Mouse (Mus musculus) midbrain, embryonic 11.5 days (tissue): ENCODE data around the gene Cfap65. TPM values are rescaled to one million over a fixed set of nuclear protein-coding genes. Genes with fewer than 3 reads are reported as not detected.

Experiments used
- ATAC-seq: fragments of 200-750 bp; cut with Nextera tagmentation; 2 replicates; pipeline ENCODE4 v1.8.0; 2017; ENCODE audit warnings: moderate TSS enrichment, moderate library complexity; ENCODE audit not compliant: low FRiP score
- DNase-seq: peaks from one replicate; pipeline ENCODE4 v3.0.0; 2015; ENCODE audit warnings: low spot score; ENCODE audit errors: missing footprints
- H3K27ac ChIP-seq: fragments of 300-500 bp; sonication (generic); 2 replicates; pipeline ENCODE4 v1.5.1; 2014; ENCODE audit warnings: low read depth, low read length
- H3K27me3 ChIP-seq: fragments of 300-500 bp; sonication (generic); 2 replicates; pipeline ENCODE4 v1.6.1; 2014; ENCODE audit warnings: mild to moderate bottlenecking, low read length, moderate library complexity, mixed read lengths; ENCODE audit not compliant: control insufficient read depth, insufficient read depth
- H3K36me3 ChIP-seq: fragments of 300-500 bp; sonication (generic); 2 replicates; pipeline ENCODE4 v1.6.1; 2014; ENCODE audit warnings: mild to moderate bottlenecking, low read length, moderate library complexity, mixed read lengths; ENCODE audit not compliant: control insufficient read depth, insufficient read depth
- H3K4me1 ChIP-seq: fragments of 300-500 bp; sonication (generic); 2 replicates; pipeline ENCODE4 v1.6.1; 2014; ENCODE audit warnings: low read length; ENCODE audit not compliant: control insufficient read depth, insufficient read depth
- H3K4me2 ChIP-seq: fragments of 300-500 bp; sonication (generic); 2 replicates; pipeline ENCODE4 v1.6.1; 2014; ENCODE audit warnings: mild to moderate bottlenecking, moderate library complexity
- H3K4me3 ChIP-seq: fragments of 300-500 bp; sonication (generic); 2 replicates; pipeline ENCODE4 v1.5.1; 2014; ENCODE audit warnings: low read depth, low read length
- H3K9ac ChIP-seq: fragments of 300-500 bp; sonication (generic); 2 replicates; pipeline ENCODE4 v1.6.1; 2014; ENCODE audit warnings: low read length
- H3K9me3 ChIP-seq: fragments of 300-500 bp; sonication (generic); 2 replicates; pipeline ENCODE4 v1.6.1; 2016; ENCODE audit warnings: low read length; ENCODE audit not compliant: control insufficient read depth
- WGBS: fragments of 180-500 bp; shearing (Covaris S2); extraction: QIAGEN DNeasy Blood & Tissue Kit; methylation state at CpG from one replicate; pipeline ENCODE4 v1.1.7; 2014; 5-methylcytosine and 5-hydroxymethylcytosine counted together
- polyA plus RNA-seq: library from polyadenylated mRNA; unstranded; fragments of >200 nt; fragmentation: Nextera tagmentation; extraction: Ambion mirVana; gene quantifications from 2 replicates; pipeline ENCODE4 v1.2.1, GENCODE M21; 2014

Gene Cfap65
- polyA plus RNA-seq, 1 experiment from 2014 or later, result 0.04 TPM

DNA sequence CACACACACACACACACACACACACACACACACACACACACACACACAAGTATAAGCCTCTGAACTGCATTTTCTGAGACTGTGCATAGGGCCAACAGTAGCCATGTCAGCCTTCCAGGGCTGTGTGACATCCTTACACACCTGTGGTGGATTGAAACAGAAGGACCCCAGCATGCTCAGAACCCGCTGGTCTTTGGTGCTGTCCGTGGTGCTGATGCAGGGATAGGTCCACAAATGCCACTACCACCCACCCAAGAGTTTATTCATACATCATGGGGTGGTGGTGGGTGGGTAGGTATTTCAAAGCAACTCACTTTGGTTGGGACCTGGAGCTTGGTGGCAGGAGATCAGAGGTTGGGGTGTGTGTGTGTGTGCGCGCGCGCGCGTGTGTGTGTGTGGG, 43.9 kb downstream of the Cfap65 start:
- H3K9me3 ChIP-seq, result no peaks in the 10 kb centered on the region
- no peak overlapping the region for H3K4me3 ChIP-seq
- H3K27ac ChIP-seq, result no peak overlapping the region
- ATAC-seq (no peak), DNase-seq (peak; percentile 90)
- no peaks in the 10 kb centered on the region for H3K36me3 ChIP-seq
- peaks cover 87% of the 10 kb centered on the region for H3K27me3 ChIP-seq
- H3K4me2 ChIP-seq, result no peak overlapping the region
- H3K9ac ChIP-seq, result no peak overlapping the region
- no peaks in the 10 kb centered on the region; the same call in 1 of the 2 replicates for H3K4me1 ChIP-seq
- 0% methylated on average over 2 of the region's 8 CpGs for WGBS

DNA sequence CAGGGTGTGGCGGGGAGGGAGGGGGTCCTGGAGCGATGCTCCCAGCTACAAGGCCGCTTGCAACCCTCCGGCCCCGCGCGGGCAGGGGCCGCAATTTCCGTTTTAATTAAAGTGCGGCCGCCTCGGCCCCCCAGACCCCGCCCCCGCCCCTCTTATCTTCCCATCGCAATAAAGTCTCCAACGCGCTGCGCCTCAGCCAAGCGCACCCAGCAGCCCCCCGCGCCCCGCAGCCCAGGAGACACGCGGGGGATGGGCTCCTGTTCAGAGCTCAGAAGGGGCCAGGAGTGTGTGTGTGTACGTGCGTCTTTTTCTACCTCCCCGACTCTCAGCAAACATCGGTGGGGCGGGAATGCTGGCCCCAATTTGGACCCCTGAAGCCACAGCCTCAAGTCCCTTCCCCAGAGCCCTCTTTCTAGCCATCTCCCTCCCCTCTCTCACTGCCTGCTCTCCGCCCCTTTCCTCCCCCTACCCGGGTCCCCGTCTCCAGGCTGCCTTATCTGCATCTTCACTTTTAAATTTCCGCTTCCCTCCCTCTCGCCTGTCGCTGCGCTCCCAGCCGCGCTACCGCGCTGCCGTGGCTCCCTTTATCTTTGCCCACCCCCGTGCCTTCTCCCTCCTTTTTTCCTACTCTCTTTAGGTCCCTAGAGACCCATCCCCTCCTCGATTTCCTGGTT, 49.9 kb downstream of the Cfap65 start, which contains the start of gene Fev:
Gene Fev (minus strand): TSS at position 51 of the 674 bp plus-strand sequence.
- Histone ChIP-seq H3K9me3 (no peaks in the 10 kb centered on the region), H3K4me2 (peak within 1 kb of the TSS; percentile 39), H3K27me3 (peaks cover 95% of the 10 kb centered on the region), H3K36me3 (no peaks in the 10 kb centered on the region), H3K27ac (no peak within 1 kb of the TSS), H3K9ac (no peak within 1 kb of the TSS), H3K4me3 (peak within 1 kb of the TSS; percentile 20), H3K4me1 (peaks cover 20% of the 10 kb centered on the region)
- ATAC-seq (0 out of 2 replicates have a peak, but pooled peaks have one; percentile 19), DNase-seq (peak; percentile 90)
- under 1% methylated on average over 39 of the region's 43 CpGs for WGBS

DNA sequence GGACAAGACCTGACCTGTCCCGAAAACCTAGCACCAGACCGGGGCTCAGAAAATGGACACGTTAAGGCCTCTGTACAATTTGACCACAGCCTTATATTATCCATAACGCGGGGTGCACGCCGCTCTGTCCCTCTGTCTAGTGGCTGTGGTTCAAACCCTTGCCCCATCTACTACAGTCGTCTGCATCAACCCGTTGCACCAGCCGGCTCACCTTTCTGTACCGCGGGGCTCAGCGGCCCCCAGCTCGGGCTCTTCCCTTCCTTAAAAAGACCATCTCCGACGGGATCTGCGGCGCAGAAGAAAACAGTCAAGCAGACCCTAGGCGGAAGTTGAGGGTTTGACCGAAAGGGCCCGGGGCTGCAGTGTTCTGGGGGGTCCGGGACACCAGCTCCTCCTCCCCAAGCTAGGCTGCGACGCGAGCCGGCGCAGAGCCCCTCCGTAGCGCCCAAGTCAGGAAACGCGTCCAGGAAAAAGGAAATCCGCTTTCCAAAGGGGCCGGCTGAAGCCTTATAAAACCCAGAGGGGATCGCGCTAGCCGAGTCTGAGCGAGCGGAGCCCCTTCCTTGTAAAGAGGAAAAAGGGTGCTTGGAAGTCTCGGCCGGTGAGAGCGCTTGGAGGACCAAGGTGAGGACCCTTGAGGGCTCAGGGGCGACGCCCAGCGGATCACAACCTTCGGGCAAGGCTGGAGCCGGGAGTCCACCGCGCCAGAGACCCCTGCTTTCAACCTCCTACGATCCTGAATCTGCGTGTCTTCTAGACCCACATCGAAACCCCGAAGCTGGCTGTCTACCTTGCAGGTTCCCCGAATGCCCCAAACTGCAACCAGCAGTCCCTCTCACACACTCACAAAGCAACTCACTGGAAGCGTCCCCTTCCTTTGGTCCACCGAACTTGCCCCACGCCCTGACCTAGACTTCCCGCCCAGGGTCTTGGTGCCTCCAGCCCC, 50.9 kb downstream of the Cfap65 start:
- peaks cover 85% of the 10 kb centered on the region for H3K27me3 ChIP-seq
- peak overlapping the region; percentile 39 for H3K4me2 ChIP-seq
- no peak overlapping the region for H3K27ac ChIP-seq
- H3K36me3 ChIP-seq, result no peaks in the 10 kb centered on the region
- H3K4me1 ChIP-seq, result peaks cover 20% of the 10 kb centered on the region
- WGBS, result under 1% methylated on average over 57 of the region's 57 CpGs
- H3K9me3 ChIP-seq, result no peaks in the 10 kb centered on the region
- peak overlapping the region; percentile 20 for H3K4me3 ChIP-seq
- DNase-seq (peak; percentile 96), ATAC-seq (no peak)
- H3K9ac ChIP-seq, result no peak overlapping the region

DNA sequence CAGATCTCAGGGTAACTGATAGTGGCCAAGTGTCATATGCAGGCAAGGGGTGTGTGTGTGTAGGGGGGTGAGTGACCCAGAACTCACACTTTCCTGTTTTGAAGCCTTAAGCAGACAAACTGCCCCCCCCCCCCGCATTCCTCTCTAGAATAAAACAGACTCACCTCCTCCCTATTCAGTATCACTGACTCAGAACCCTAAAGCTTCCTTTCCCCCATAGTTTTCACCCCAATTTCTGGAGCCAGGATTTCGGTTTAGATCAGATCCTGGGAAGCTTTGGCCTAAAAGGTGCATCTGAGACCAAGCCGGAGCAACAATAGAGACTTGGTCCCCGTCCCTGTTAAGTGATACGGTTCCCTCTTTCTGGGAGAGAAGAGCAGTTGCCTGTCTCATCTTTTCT, 52.0 kb downstream of the Cfap65 start:
- no peak overlapping the region for H3K9ac ChIP-seq
- no peak overlapping the region for H3K4me2 ChIP-seq
- no peak for ATAC-seq
- DNase-seq, result peak; percentile 94
- no peak overlapping the region for H3K27ac ChIP-seq
- no peaks in the 10 kb centered on the region for H3K9me3 ChIP-seq
- no peak overlapping the region for H3K4me3 ChIP-seq
- peaks cover 20% of the 10 kb centered on the region for H3K4me1 ChIP-seq
- H3K36me3 ChIP-seq, result no peaks in the 10 kb centered on the region
- 2% methylated on average over 5 of the region's 5 CpGs for WGBS
- peaks cover 79% of the 10 kb centered on the region for H3K27me3 ChIP-seq

DNA sequence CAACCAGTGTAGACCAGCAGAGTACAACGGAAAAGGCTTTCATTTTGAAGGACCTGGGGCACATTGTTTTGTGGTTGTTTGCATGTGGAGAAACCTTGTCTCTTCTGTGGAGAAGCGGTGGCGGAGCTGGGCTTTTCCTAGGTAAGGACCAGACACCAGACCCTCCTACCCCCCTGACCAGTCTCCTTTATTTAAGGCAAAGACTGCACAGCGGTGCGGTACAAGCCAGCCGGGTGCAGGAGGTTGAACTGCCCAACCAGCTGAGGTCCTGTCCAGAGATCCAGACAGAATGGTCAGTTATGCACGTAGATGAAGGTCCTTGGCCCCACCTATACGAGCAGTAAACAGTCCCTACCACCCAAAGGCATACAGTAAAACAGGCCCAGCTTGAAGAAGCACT, 52.6 kb downstream of the Cfap65 start:
- WGBS, result 2% methylated on average over 8 of the region's 8 CpGs

DNA sequence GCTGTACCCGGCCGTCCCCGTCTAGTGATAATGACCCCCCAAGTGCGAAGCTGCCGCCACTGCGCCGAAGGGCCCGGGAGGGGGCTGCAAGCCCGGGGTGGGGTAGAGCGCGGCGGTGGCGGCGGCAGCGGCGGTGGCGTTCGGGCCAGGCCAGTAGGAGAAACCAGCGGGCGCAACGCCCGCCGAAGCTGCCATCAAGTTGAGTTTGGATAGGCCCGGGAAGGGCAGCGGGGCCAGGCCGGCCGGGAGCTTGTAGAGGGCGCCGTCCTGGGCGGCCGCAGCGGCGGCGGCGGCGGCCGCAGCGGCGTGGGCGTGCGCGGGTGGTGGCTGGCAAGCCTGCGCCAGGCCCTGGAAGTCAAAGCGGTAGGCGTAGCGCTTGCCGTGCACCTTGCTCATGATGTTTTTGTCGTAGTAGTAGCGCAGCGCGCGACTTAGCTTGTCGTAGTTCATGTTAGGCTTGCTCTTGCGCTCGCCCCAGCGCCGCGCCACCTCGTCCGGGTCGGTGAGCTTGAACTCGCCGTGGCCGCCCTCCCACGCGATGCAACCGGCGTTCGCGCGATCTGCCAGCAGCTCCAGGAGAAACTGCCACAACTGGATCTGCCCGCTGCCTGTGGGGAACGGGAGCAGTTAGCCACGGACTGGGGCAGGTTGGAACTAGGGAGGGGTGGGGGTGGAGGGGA, 53.2 kb downstream of the Cfap65 start:
- Histone ChIP-seq H3K4me3 (peak overlapping the region; percentile 35), H3K4me2 (peak overlapping the region; percentile 56), H3K36me3 (no peaks in the 10 kb centered on the region), H3K9ac (peak overlapping the region; percentile 45), H3K27ac (no peak overlapping the region), H3K9me3 (no peaks in the 10 kb centered on the region), H3K27me3 (peaks cover 67% of the 10 kb centered on the region), H3K4me1 (peaks cover 20% of the 10 kb centered on the region)
- DNase-seq (peak; percentile 94), ATAC-seq (no peak)
- under 1% methylated on average over 67 of the region's 74 CpGs for WGBS

More for the DNA sequence above, 52.6 kb downstream of the Cfap65 start:
- H3K9ac ChIP-seq, result no peak overlapping the region
- H3K27me3 ChIP-seq, result peaks cover 73% of the 10 kb centered on the region
- peak overlapping the region; percentile 35 for H3K4me3 ChIP-seq
- no peak for ATAC-seq
- no peak overlapping the region for H3K27ac ChIP-seq
- no peaks in the 10 kb centered on the region for H3K36me3 ChIP-seq
- peaks cover 20% of the 10 kb centered on the region for H3K4me1 ChIP-seq
- DNase-seq, result peak; percentile 96
- H3K4me2 ChIP-seq, result peak overlapping the region; percentile 56; the same call in 1 of the 2 replicates
- H3K9me3 ChIP-seq, result no peaks in the 10 kb centered on the region

DNA sequence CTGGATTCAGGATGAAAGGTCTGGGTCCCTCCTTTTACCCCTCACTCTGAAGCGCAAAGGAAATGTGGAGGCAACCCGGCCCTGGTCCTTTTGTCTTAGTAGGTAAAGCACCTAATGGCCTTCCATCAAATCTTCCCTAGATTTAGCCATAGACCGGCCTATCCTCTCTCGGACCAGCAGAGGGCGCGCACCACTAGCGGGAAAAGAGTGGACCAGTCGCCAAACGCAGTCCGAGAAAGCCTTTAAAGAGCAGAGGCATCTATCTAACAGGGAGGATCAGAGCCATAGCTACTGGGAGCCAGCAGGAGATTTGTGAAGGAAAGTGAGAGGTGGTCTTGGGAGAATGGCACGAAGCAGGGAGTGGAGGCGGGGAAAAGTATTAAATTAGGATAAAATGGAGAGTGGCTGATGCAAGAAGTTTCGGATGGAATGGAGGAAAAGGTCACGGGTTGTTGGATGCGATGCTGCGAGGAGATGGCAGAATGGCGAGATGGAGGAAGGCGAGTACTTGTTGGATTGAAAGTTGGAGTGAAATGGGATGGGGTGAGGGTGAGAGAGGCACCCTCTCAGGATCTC, 54.5 kb downstream of the Cfap65 start:
- H3K9ac ChIP-seq, result no peak overlapping the region
- H3K36me3 ChIP-seq, result no peaks in the 10 kb centered on the region
- H3K4me3 ChIP-seq, result no peak overlapping the region
- H3K4me1 ChIP-seq, result peaks cover 20% of the 10 kb centered on the region
- ATAC-seq, result peak; percentile 52
- whole genome bisulfite sequencing, result 3% methylated on average over 18 of the region's 18 CpGs
- H3K9me3 ChIP-seq, result no peaks in the 10 kb centered on the region
- peak overlapping the region; percentile 14; the same call in 1 of the 2 replicates for H3K4me2 ChIP-seq
- peaks cover 54% of the 10 kb centered on the region for H3K27me3 ChIP-seq
- no peak overlapping the region for H3K27ac ChIP-seq
- peak; percentile 96 for DNase-seq

DNA sequence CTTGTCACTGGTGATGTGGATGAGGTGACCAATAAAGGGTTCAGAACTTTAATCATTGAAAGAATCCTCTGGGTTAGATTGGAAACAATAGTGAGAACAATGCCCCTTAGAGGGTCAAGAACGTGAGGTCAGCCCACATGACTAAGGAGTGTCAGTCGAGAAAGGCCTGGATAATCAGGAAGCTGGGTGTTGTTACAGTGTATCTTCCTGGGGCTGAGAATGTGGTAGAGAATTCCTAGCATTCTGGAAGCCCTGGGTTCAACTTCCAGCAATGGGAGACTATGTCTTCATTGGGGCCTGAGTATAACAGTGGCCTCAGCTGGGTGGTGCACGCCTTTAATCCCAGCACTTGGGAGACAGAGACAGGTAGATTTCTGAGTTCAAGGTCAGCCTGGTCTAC, 58.2 kb downstream of the Cfap65 start:
- Histone ChIP-seq H3K4me2 (no peak overlapping the region), H3K27ac (no peak overlapping the region), H3K4me1 (peaks cover 4% of the 10 kb centered on the region), H3K27me3 (peaks cover 17% of the 10 kb centered on the region), H3K9me3 (no peaks in the 10 kb centered on the region), H3K4me3 (no peak overlapping the region), H3K36me3 (no peaks in the 10 kb centered on the region), H3K9ac (no peak overlapping the region)
- 60% methylated on average over 3 of the region's 3 CpGs for WGBS
- no peak for ATAC-seq
- no peak for DNase-seq
